Mouse (Mus musculus): ENCODE results near the gene Cecr2. TPM values are rescaled to one million over a fixed set of nuclear protein-coding genes. Genes with fewer than 3 reads are reported as not detected.

Cecr2 gene
- total and polyA plus RNA-seq, 2 experiments = 5.1 to 9.3 TPM

- Histone ChIP-seq H3K9ac (ENCODE audit: low read depth, low read length) (no peak overlapping the region), H3K4me1 (ENCODE audit: control insufficient read depth, insufficient read depth, low read length) (peaks cover 6% of the 10 kb centered on the region), H3K79me2 (ENCODE audit: control insufficient read depth, insufficient read depth, low read length) (peaks cover 14% of the 10 kb centered on the region; the same call in 1 of the 2 replicates), H3K27me3 (ENCODE audit: control insufficient read depth, insufficient read depth, low read length) (no peaks in the 10 kb centered on the region), H3K27ac (replicated peaks; ENCODE audit: insufficient read depth, low read depth, low read length) (no peak overlapping the region), H3K4me3 (ENCODE audit: insufficient read depth, low read depth, low read length) (no peak overlapping the region), H3K36me3 (ENCODE audit: control insufficient read depth, insufficient read depth, low read length) (no peaks in the 10 kb centered on the region)
- 66% methylated on average over 2 of the region's 2 CpGs for WGBS
- TF ChIP-seq CTCF (IDR thresholded peaks at IDR 0.05; ENCODE audit: low read depth, low read length) = no peak
- no peak for TF ChIP-seq POLR2A (IDR thresholded peaks at IDR 0.05; ENCODE audit: extremely low read depth, insufficient read depth, low read length)
- no peak for DNase-seq (ENCODE audit: extremely low read depth, low read depth, low spot score)
These were observed 9.8 kb downstream of the Cecr2 start for GRCm38 (mm10) chr6:120675979-120676378.

- Histone ChIP-seq H3K36me3 (ENCODE audit: control insufficient read depth, insufficient read depth, low read length) (no peaks in the 10 kb centered on the region), H3K27me3 (ENCODE audit: control insufficient read depth, insufficient read depth, low read length) (no peaks in the 10 kb centered on the region), H3K27ac (replicated peaks; ENCODE audit: insufficient read depth, low read depth, low read length) (0 out of 2 replicates have a peak overlapping the region, but pooled peaks have one; percentile 29), H3K4me3 (ENCODE audit: insufficient read depth, low read depth, low read length) (no peak overlapping the region), H3K4me1 (ENCODE audit: control insufficient read depth, insufficient read depth, low read length) (peaks cover 23% of the 10 kb centered on the region), H3K79me2 (ENCODE audit: control insufficient read depth, insufficient read depth, low read length) (peaks cover 21% of the 10 kb centered on the region; the same call in 1 of the 2 replicates), H3K9ac (ENCODE audit: low read depth, low read length) (no peak overlapping the region)
- no peak for DNase-seq (ENCODE audit: extremely low read depth, low read depth, low spot score)
- TF ChIP-seq CTCF (IDR thresholded peaks at IDR 0.05; ENCODE audit: low read depth, low read length) (no peak), POLR2A (IDR thresholded peaks at IDR 0.05; ENCODE audit: extremely low read depth, insufficient read depth, low read length) (no peak)
- 68% methylated on average over 2 of the region's 2 CpGs for WGBS
These were observed 17.2 kb downstream of the Cecr2 start for GRCm38 (mm10) chr6:120683351-120683750.

- H3K27ac ChIP-seq (replicated peaks; ENCODE audit: insufficient read depth, low read depth, low read length) = peak overlapping the region; percentile 69
- H3K79me2 ChIP-seq (ENCODE audit: control insufficient read depth, insufficient read depth, low read length) = peaks cover 20% of the 10 kb centered on the region; the same call in 1 of the 2 replicates
- no peak overlapping the region for H3K4me3 ChIP-seq (ENCODE audit: insufficient read depth, low read depth, low read length)
- no peaks in the 10 kb centered on the region for H3K36me3 ChIP-seq (ENCODE audit: control insufficient read depth, insufficient read depth, low read length)
- DNase-seq (ENCODE audit: extremely low read depth, low read depth, low spot score) = peak; percentile 86
- H3K9ac ChIP-seq (ENCODE audit: low read depth, low read length) = no peak overlapping the region
- no peak for TF ChIP-seq CTCF (IDR thresholded peaks at IDR 0.05; ENCODE audit: low read depth, low read length)
- TF ChIP-seq POLR2A (IDR thresholded peaks at IDR 0.05; ENCODE audit: extremely low read depth, insufficient read depth, low read length) = no peak
- 32% methylated on average over 3 of the region's 3 CpGs for WGBS
- peaks cover 27% of the 10 kb centered on the region for H3K4me1 ChIP-seq (ENCODE audit: control insufficient read depth, insufficient read depth, low read length)
- H3K27me3 ChIP-seq (ENCODE audit: control insufficient read depth, insufficient read depth, low read length) = no peaks in the 10 kb centered on the region
These were observed 18.6 kb downstream of the Cecr2 start for GRCm38 (mm10) chr6:120684750-120685149.

GRCm38 (mm10) chr6:120686872-120687650 lies 20.9 kb downstream of the Cecr2 start:
- DNase-seq (ENCODE audit: extremely low read depth, low read depth, low spot score) = peak; percentile 38
- H3K27ac ChIP-seq (replicated peaks; ENCODE audit: insufficient read depth, low read depth, low read length) = 0 out of 2 replicates have a peak overlapping the region, but pooled peaks have one; percentile 17
- H3K4me3 ChIP-seq (ENCODE audit: insufficient read depth, low read depth, low read length) = no peak overlapping the region
- TF ChIP-seq CTCF (IDR thresholded peaks at IDR 0.05; ENCODE audit: low read depth, low read length) = no peak
- TF ChIP-seq POLR2A (IDR thresholded peaks at IDR 0.05; ENCODE audit: extremely low read depth, insufficient read depth, low read length) = no peak
- H3K9ac ChIP-seq (ENCODE audit: low read depth, low read length) = no peak overlapping the region
- WGBS = 48% methylated on average over 5 of the region's 5 CpGs
- H3K36me3 ChIP-seq (ENCODE audit: control insufficient read depth, insufficient read depth, low read length) = no peaks in the 10 kb centered on the region
- no peaks in the 10 kb centered on the region for H3K27me3 ChIP-seq (ENCODE audit: control insufficient read depth, insufficient read depth, low read length)
- H3K79me2 ChIP-seq (ENCODE audit: control insufficient read depth, insufficient read depth, low read length) = peaks cover 25% of the 10 kb centered on the region; the same call in 1 of the 2 replicates
- peaks cover 24% of the 10 kb centered on the region for H3K4me1 ChIP-seq (ENCODE audit: control insufficient read depth, insufficient read depth, low read length)

- Histone ChIP-seq H3K27ac (replicated peaks; ENCODE audit: insufficient read depth, low read depth, low read length) (no peak overlapping the region), H3K36me3 (ENCODE audit: control insufficient read depth, insufficient read depth, low read length) (no peaks in the 10 kb centered on the region), H3K4me1 (ENCODE audit: control insufficient read depth, insufficient read depth, low read length) (no peaks in the 10 kb centered on the region; the same call in none of the 2 replicates), H3K9ac (ENCODE audit: low read depth, low read length) (no peak overlapping the region), H3K27me3 (ENCODE audit: control insufficient read depth, insufficient read depth, low read length) (no peaks in the 10 kb centered on the region), H3K4me3 (ENCODE audit: insufficient read depth, low read depth, low read length) (no peak overlapping the region), H3K79me2 (ENCODE audit: control insufficient read depth, insufficient read depth, low read length) (peaks cover 23% of the 10 kb centered on the region)
- WGBS = 48% methylated on average over 4 of the region's 4 CpGs
- no peak for DNase-seq (ENCODE audit: extremely low read depth, low read depth, low spot score)
- TF ChIP-seq CTCF (IDR thresholded peaks at IDR 0.05; ENCODE audit: low read depth, low read length) = no peak
- no peak for TF ChIP-seq POLR2A (IDR thresholded peaks at IDR 0.05; ENCODE audit: extremely low read depth, insufficient read depth, low read length)
These were observed 34.1 kb downstream of the Cecr2 start for GRCm38 (mm10) chr6:120700221-120700620.

- peaks cover 7% of the 10 kb centered on the region; the same call in 1 of the 2 replicates for H3K4me1 ChIP-seq (ENCODE audit: control insufficient read depth, insufficient read depth, low read length)
- TF ChIP-seq POLR2A (IDR thresholded peaks at IDR 0.05; ENCODE audit: extremely low read depth, insufficient read depth, low read length) (no peak), CTCF (IDR thresholded peaks at IDR 0.05; ENCODE audit: low read depth, low read length) (no peak)
These were observed 38.2 kb downstream of the Cecr2 start for GRCm38 (mm10) chr6:120704376-120704775.

More at GRCm38 (mm10) chr6:120704376-120704775, 38.2 kb downstream of the Cecr2 start:
- no peaks in the 10 kb centered on the region for H3K36me3 ChIP-seq (ENCODE audit: control insufficient read depth, insufficient read depth, low read length)
- DNase-seq (ENCODE audit: extremely low read depth, low read depth, low spot score) = peak; percentile 45
- H3K27ac ChIP-seq (replicated peaks; ENCODE audit: insufficient read depth, low read depth, low read length) = no peak overlapping the region
- peaks cover 18% of the 10 kb centered on the region; the same call in 1 of the 2 replicates for H3K79me2 ChIP-seq (ENCODE audit: control insufficient read depth, insufficient read depth, low read length)
- H3K9ac ChIP-seq (ENCODE audit: low read depth, low read length) = no peak overlapping the region
- no peak overlapping the region for H3K4me3 ChIP-seq (ENCODE audit: insufficient read depth, low read depth, low read length)
- H3K27me3 ChIP-seq (ENCODE audit: control insufficient read depth, insufficient read depth, low read length) = no peaks in the 10 kb centered on the region
